Mouse (Mus musculus): ENCODE results near the gene Mylpf. TPM values are rescaled to one million over a fixed set of nuclear protein-coding genes. Genes with fewer than 3 reads are reported as not detected.
A peak's percentile ranks its signal among the peaks of the same experiment; 100 is the strongest.

The Mylpf gene
- total and polyA plus RNA-seq, 3 experiments, result 3.0 to 5.2 (median 3.2) TPM

GRCm38 (mm10) chr7:127190672-127191071 is 18.0 kb upstream of the Mylpf start (continued):
- TF ChIP-seq RCOR1 (conservative IDR thresholded peaks at IDR 0.05; ENCODE audit: low read depth, low read length) (no peak), ZKSCAN1 (IDR thresholded peaks at IDR 0.05; ENCODE audit: borderline replicate concordance, low read depth, low read length) (no peak), CTCF (conservative IDR thresholded peaks at IDR 0.05 in 1 of 2, IDR thresholded peaks at IDR 0.05 in 1 of 2; ENCODE audit: low read depth in 2 of 2, low read length in 2 of 2) (no peak), RAD21 (IDR thresholded peaks at IDR 0.05; ENCODE audit: low read depth, low read length) (no peak), HCFC1 (IDR thresholded peaks at IDR 0.05; ENCODE audit: low read depth, low read length) (no peak), BHLHE40 (IDR thresholded peaks at IDR 0.05; ENCODE audit: low read depth, low read length) (peak; percentile 37; the same call in 1 of the 2 replicates), NELFE (IDR thresholded peaks at IDR 0.05; ENCODE audit: low read depth, low read length) (no peak), NRF1 (IDR thresholded peaks at IDR 0.05; ENCODE audit: low read depth, low read length) (no peak)

DNA sequence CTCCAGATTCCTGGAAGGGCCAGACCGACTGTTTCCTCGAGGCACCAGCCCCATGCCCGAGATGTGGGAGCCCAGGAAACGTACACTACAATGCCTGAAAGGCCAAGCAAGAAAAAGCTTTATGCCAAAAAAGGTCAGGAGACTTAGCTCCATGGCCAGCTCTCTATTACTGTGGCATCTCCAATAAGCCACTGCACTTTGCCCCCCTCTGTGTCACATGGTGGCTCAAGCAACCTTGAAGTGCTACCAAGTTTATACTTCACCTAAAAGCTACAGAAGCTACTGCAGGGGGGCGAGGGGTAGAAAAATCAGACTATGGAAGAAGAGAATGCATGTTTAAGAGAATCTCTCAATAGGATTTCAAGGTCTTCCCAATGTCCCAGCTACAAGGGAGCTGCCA is 15.7 kb upstream of the Mylpf start:
- Histone ChIP-seq H3K4me1 (ENCODE audit: control insufficient read depth in 1 of 2, insufficient read depth in 2 of 2) (peaks cover 24 to 74% of the 10 kb centered on the region in 2 experiments), H3K36me3 (replicated peaks in 1 of 2; ENCODE audit: control insufficient read depth in 1 of 2, insufficient read depth in 1 of 2, low read length in 1 of 2) (peaks cover 46 to 68% of the 10 kb centered on the region in 2 experiments), H3K9me3 (replicated peaks; ENCODE audit: low read length) (no peaks in the 10 kb centered on the region), H3K4me3 (replicated peaks in 1 of 3; ENCODE audit: low read depth in 2 of 3, low read length in 2 of 3, poor library complexity in 1 of 3) (no peak overlapping the region), H3K79me2 (replicated peaks; ENCODE audit: control insufficient read depth, extremely low read depth, insufficient read depth, poor library complexity, severe bottlenecking) (peaks cover 36% of the 10 kb centered on the region), H3K4me2 (ENCODE audit: insufficient read depth, low read depth, poor library complexity, severe bottlenecking) (no peak overlapping the region; the same call in 1 of the 2 replicates), H3K9ac (ENCODE audit: insufficient read depth, low read depth) (peak overlapping the region; percentile 9; the same call in 1 of the 2 replicates), H3K27me3 (replicated peaks) (no peaks in the 10 kb centered on the region), H3K27ac (ENCODE audit: insufficient read depth, low read depth) (no peak overlapping the region)
- TF ChIP-seq KAT2A (IDR thresholded peaks at IDR 0.05; ENCODE audit: insufficient replicate concordance, low read length), result no peak
- no peak for TF ChIP-seq TBP (conservative IDR thresholded peaks at IDR 0.05; ENCODE audit: low read depth, low read length)
- no peak for TF ChIP-seq JUND (conservative IDR thresholded peaks at IDR 0.05; ENCODE audit: low read depth, low read length)
- dilution Hi-C loops (cut with MboI; ENCODE audit: extremely low pct_ligation_motif_present, extremely low pct_unique_long_range_greater_than_20kb, low sequenced_read_pairs) (no loop called here), in situ Hi-C loops (cut with MboI; ENCODE audit: low pct_ligation_motif_present, low pct_unique_long_range_greater_than_20kb, low sequenced_read_pairs) (no loop called here)
- no peak for DNase-seq (ENCODE audit: extremely low read depth)

GRCm38 (mm10) chr7:127194011-127194632 is 14.6 kb upstream of the Mylpf start:
- H3K36me3 ChIP-seq (replicated peaks in 1 of 2; ENCODE audit: control insufficient read depth in 1 of 2, insufficient read depth in 1 of 2, low read length in 1 of 2), result peaks cover 57 to 77% of the 10 kb centered on the region in 2 experiments
- TF ChIP-seq ELF1 (IDR thresholded peaks at IDR 0.05; ENCODE audit: low read depth, low read length), result no peak
- no peak for TF ChIP-seq JUN (IDR thresholded peaks at IDR 0.05; ENCODE audit: insufficient read depth, low read depth, low read length)
- no peak for TF ChIP-seq JUND (conservative IDR thresholded peaks at IDR 0.05; ENCODE audit: low read depth, low read length)
- TF ChIP-seq ZNF384 (IDR thresholded peaks at IDR 0.05; ENCODE audit: low read depth, low read length), result no peak
- no peak for TF ChIP-seq IRF4 (IDR thresholded peaks at IDR 0.05; ENCODE audit: low read depth, low read length)
- no peak for TF ChIP-seq MEF2A (IDR thresholded peaks at IDR 0.05; ENCODE audit: borderline replicate concordance, low read depth, low read length)
- no peak for TF ChIP-seq USF1 (IDR thresholded peaks at IDR 0.05; ENCODE audit: low read depth, low read length)
- TF ChIP-seq MYC (IDR thresholded peaks at IDR 0.05; ENCODE audit: low read depth, low read length), result no peak
- TF ChIP-seq CHD1 (IDR thresholded peaks at IDR 0.05; ENCODE audit: low read depth, low read length), result no peak
- no peak for TF ChIP-seq MAX (IDR thresholded peaks at IDR 0.05; ENCODE audit: low read length)

More at GRCm38 (mm10) chr7:127194011-127194632, 14.6 kb upstream of the Mylpf start:
- Histone ChIP-seq H3K27ac (ENCODE audit: insufficient read depth, low read depth) (peak overlapping the region; percentile 2; the same call in 1 of the 2 replicates), H3K79me2 (replicated peaks; ENCODE audit: control insufficient read depth, extremely low read depth, insufficient read depth, poor library complexity, severe bottlenecking) (peaks cover 36% of the 10 kb centered on the region), H3K4me2 (ENCODE audit: insufficient read depth, low read depth, poor library complexity, severe bottlenecking) (peak overlapping the region; percentile 74), H3K4me3 (replicated peaks in 1 of 3; ENCODE audit: low read depth in 2 of 3, low read length in 2 of 3, poor library complexity in 1 of 3) (peak overlapping the region; percentile 68 to 79 (median 78)), H3K9me3 (replicated peaks; ENCODE audit: low read length) (no peaks in the 10 kb centered on the region), H3K4me1 (ENCODE audit: control insufficient read depth in 1 of 2, insufficient read depth in 2 of 2) (peaks cover 21 to 62% of the 10 kb centered on the region in 2 experiments), H3K27me3 (replicated peaks) (no peaks in the 10 kb centered on the region), H3K9ac (ENCODE audit: insufficient read depth, low read depth) (peak overlapping the region; percentile 95)
- no peak for DNase-seq (ENCODE audit: extremely low read depth)
- in situ Hi-C loops (cut with MboI; ENCODE audit: low pct_ligation_motif_present, low pct_unique_long_range_greater_than_20kb, low sequenced_read_pairs), result no loop called here
- dilution Hi-C loops (cut with MboI; ENCODE audit: extremely low pct_ligation_motif_present, extremely low pct_unique_long_range_greater_than_20kb, low sequenced_read_pairs), result no loop called here

Data from CH12.LX (cell line).